Mouse (Mus musculus) retina, postnatal 7 days (tissue): ENCODE results near the gene Gipc2.

Experiments used
- DNase-seq: peaks from one replicate; pipeline ENCODE4 v3.0.0-alpha.2; 2012; ENCODE audit warnings: low read depth, low spot score

Gipc2 gene

GRCm38 (mm10) chr3:152119987-152120386, 46.0 kb downstream of the Gipc2 start:
- DNase-seq = no peak

- no peak for DNase-seq
Observed at GRCm38 (mm10) chr3:152117941-152118340, 48.1 kb downstream of the Gipc2 start.

GRCm38 (mm10) chr3:152116140-152116539, 49.9 kb downstream of the Gipc2 start:
- DNase-seq = no peak

- no peak for DNase-seq
Observed at GRCm38 (mm10) chr3:152114786-152115185, 51.2 kb downstream of the Gipc2 start.

GRCm38 (mm10) chr3:152114222-152114621, 51.8 kb downstream of the Gipc2 start:
- DNase-seq = no peak

GRCm38 (mm10) chr3:152113496-152113895, 52.5 kb downstream of the Gipc2 start:
- DNase-seq = no peak

- no peak for DNase-seq
Observed at GRCm38 (mm10) chr3:152112664-152113063, 53.4 kb downstream of the Gipc2 start.

- no peak for DNase-seq
Observed at GRCm38 (mm10) chr3:152111482-152111881, 54.5 kb downstream of the Gipc2 start.

- peak; percentile 46 for DNase-seq
Observed at GRCm38 (mm10) chr3:152111081-152111480, 54.9 kb downstream of the Gipc2 start.

GRCm38 (mm10) chr3:152109260-152109587, 56.8 kb downstream of the Gipc2 start:
- DNase-seq = no peak

GRCm38 (mm10) chr3:152108560-152109259, 57.3 kb downstream of the Gipc2 start:
- no peak for DNase-seq

- no peak for DNase-seq
Observed at GRCm38 (mm10) chr3:152108003-152108395, 58.0 kb downstream of the Gipc2 start.

GRCm38 (mm10) chr3:152107149-152108002, 58.7 kb downstream of the Gipc2 start:
- DNase-seq = no peak

GRCm38 (mm10) chr3:152106225-152107148, 59.5 kb downstream of the Gipc2 start:
- DNase-seq = no peak

- DNase-seq = peak; percentile 51
Observed at GRCm38 (mm10) chr3:152105341-152105740, 60.7 kb downstream of the Gipc2 start.

GRCm38 (mm10) chr3:152103381-152103780, 62.6 kb downstream of the Gipc2 start:
- no peak for DNase-seq

GRCm38 (mm10) chr3:152101459-152101858, 64.6 kb downstream of the Gipc2 start:
- DNase-seq = no peak

- DNase-seq = no peak
Observed at GRCm38 (mm10) chr3:152100119-152100818, 65.8 kb downstream of the Gipc2 start.

GRCm38 (mm10) chr3:152095030-152095429, 71.0 kb downstream of the Gipc2 start:
- no peak for DNase-seq

- no peak for DNase-seq
Observed at GRCm38 (mm10) chr3:152092385-152093057, 73.5 kb downstream of the Gipc2 start.

- no peak for DNase-seq
Observed at GRCm38 (mm10) chr3:152089178-152089577, 76.9 kb downstream of the Gipc2 start.
